Mouse (Mus musculus) heart, postnatal 0 days (tissue): ENCODE measurements around the gene Sh2b2.

Experiments used
- CTCF ChIP-seq: IDR thresholded peaks from 2 replicates; pipeline ENCODE4 v1.5.1; 2016; ENCODE audit warnings: antibody characterized with exemption, control low read depth, low read depth
- EP300 ChIP-seq: IDR thresholded peaks from 2 replicates; pipeline ENCODE4 v1.6.1; 2016; ENCODE audit warnings: antibody characterized with exemption, low read depth

DNA sequence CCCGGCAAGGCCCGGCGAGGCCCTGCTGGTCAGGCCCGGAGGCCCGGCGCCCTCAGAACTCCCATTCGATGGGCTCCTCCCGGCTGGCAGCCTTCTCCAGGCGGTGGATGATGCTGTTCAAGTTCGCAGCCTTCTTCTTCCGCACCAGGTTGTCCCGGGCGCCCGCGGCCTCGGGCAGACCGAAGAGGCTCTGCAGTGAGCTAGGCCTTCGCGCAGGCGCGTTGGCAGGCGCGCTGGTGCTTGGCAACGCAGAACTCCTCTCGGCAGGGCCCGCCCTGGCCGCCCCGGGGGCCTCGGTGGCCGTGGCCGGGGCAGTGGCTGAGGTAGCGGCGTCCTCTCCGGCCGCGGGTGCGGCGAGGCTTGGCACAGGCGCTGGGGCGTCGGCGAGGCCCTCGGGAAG is 28.4 kb upstream of the Sh2b2 start:
- no peak for TF ChIP-seq CTCF
- no peak for TF ChIP-seq EP300
